Comparison of ENCODE assay signal across 10 mouse cellular contexts in genomic region chr8:124793661-124794485, GRCm38 (mm10). TPM values are rescaled to one million over a fixed set of nuclear protein-coding genes. Genes with fewer than 3 reads are reported as not detected.
DNase-seq lines count a peak whose midpoint lies in the region; ATAC-seq and TF ChIP-seq lines count a peak whose summit lies in the region.
"Had no signal": no experiment of that assay in that cellular context is flagged by ENCODE, and none has a peak within 500 bp of the region (broad histone marks: within the 10 kb centered on the region; RNA-seq: fewer than 3 reads in every experiment).

No protein-coding gene starts in this region.

- no peaks in the 10 kb centered on the region for H3K36me3 ChIP-seq in heart, embryonic 10.5 days
- H3K36me3 ChIP-seq in E14TG2a.4 (ENCODE audit: insufficient read depth, low read length), result no peaks in the 10 kb centered on the region
- no peaks in the 10 kb centered on the region for H3K36me3 ChIP-seq in hindbrain, embryonic 10.5 days

- H3K4me3 ChIP-seq in heart, embryonic 10.5 days, result peak overlapping the region; percentile 72
- peak overlapping the region; percentile 82 for H3K4me3 ChIP-seq in E14TG2a.4 (replicated peaks; ENCODE audit: low read length)
- peak overlapping the region; percentile 67 for H3K4me3 ChIP-seq in hindbrain, embryonic 10.5 days

- no peaks in the 10 kb centered on the region for H3K9me3 ChIP-seq in heart, embryonic 10.5 days
- H3K9me3 ChIP-seq in E14TG2a.4 (ENCODE audit: low read length), result no peaks in the 10 kb centered on the region
- no peaks in the 10 kb centered on the region for H3K9me3 ChIP-seq in hindbrain, embryonic 10.5 days

- H3K27ac ChIP-seq in heart, embryonic 10.5 days, result no peak overlapping the region
- peak overlapping the region; percentile 85 for H3K27ac ChIP-seq in hindbrain, embryonic 10.5 days

- peak; percentile 15; the same call in 1 of the 2 replicates for ATAC-seq in megakaryocyte-erythroid progenitor cell, adult 5-6 weeks (replicated peaks; ENCODE audit: low FRiP score, low TSS enrichment, poor library complexity, severe bottlenecking)

- WGBS in heart, embryonic 10.5 days, result under 1% methylated on average over 80 of the region's 81 CpGs
- whole genome bisulfite sequencing in hindbrain, embryonic 10.5 days, result under 1% methylated on average over 81 of the region's 81 CpGs

- peaks cover 83% of the 10 kb centered on the region for H3K27me3 ChIP-seq in heart, embryonic 10.5 days (ENCODE audit: insufficient read depth, poor library complexity, severe bottlenecking)
- peaks cover 90% of the 10 kb centered on the region for H3K27me3 ChIP-seq in E14TG2a.4 (ENCODE audit: insufficient read depth, low read length)
- peaks cover 98% of the 10 kb centered on the region for H3K27me3 ChIP-seq in hindbrain, embryonic 10.5 days (ENCODE audit: insufficient read depth, poor library complexity, severe bottlenecking)

- no peak for TF ChIP-seq CTCF in E14TG2a.4 (conservative IDR thresholded peaks at IDR 0.05; ENCODE audit: low read length)
- TF ChIP-seq CTCF in brain, embryonic 14.5 days (IDR thresholded peaks at IDR 0.05; ENCODE audit: borderline replicate concordance, extremely low read depth, insufficient read depth, insufficient read length), result no peak

- H3K4me1 ChIP-seq in heart, embryonic 10.5 days, result peaks cover 32% of the 10 kb centered on the region
- peaks cover 50% of the 10 kb centered on the region for H3K4me1 ChIP-seq in E14TG2a.4 (replicated peaks; ENCODE audit: low read depth, low read length)
- peaks cover 38% of the 10 kb centered on the region for H3K4me1 ChIP-seq in hindbrain, embryonic 10.5 days (replicated peaks)

- TF ChIP-seq POLR2A in brain, embryonic 14.5 days (IDR thresholded peaks at IDR 0.05; ENCODE audit: borderline replicate concordance, extremely low read depth, insufficient read depth, insufficient read length, poor library complexity, severe bottlenecking), result peak; percentile 52; the same call in 1 of the 2 replicates

- no peak for DNase-seq in heart, embryonic 10.5 days (ENCODE audit: low spot score)
- no peak for DNase-seq in heart, adult 8-10 months (ENCODE audit: low spot score)
- DNase-seq in brain, embryonic 14.5 days (ENCODE audit: low read depth), result peak; percentile 60
- DNase-seq in hindbrain, embryonic 10.5 days (ENCODE audit: low spot score), result peak; percentile 46
- peak; percentile 8 for DNase-seq in yolk sac, embryonic 10.5 days (ENCODE audit: low spot score)
- DNase-seq in frontal cortex, adult 2 months (ENCODE audit: extremely low spot score in 1 of 2, low spot score in 1 of 2), result no peak

RNA-seq across cellular contexts. Expression of gene Trim67, which starts 1.0 kb away (rescaled TPM):
- 0.05 and 0.10 TPM in 2 replicates for polyA plus RNA-seq in heart, embryonic 10.5 days (2016; fragmentation: Nextera tagmentation; extraction: Ambion mirVana)
- under 1 TPM; 0.22 to 0.82 (median 0.50) TPM for total RNA-seq in heart, adult 8-10 months (2022)
- 41.7 and 81.6 TPM in 2 replicates for polyA plus RNA-seq in brain, embryonic 14.5 days (2012; rRNA removed)
- polyA plus RNA-seq in hindbrain, embryonic 10.5 days (2016; fragmentation: Nextera tagmentation; extraction: Ambion mirVana), result 0.81 and 3.3 TPM in 2 replicates
- total RNA-seq in megakaryocyte-erythroid progenitor cell, adult 5-6 weeks (2014; fragmentation: Nextera tagmentation), result not detected in 2 replicates
- not detected in 2 replicates for total RNA-seq in megakaryocyte-erythroid progenitor cell, adult 5-6 weeks (2017)
- 5.2 and 5.3 TPM in 2 replicates for polyA plus RNA-seq in frontal cortex, adult 2 months (2012; rRNA removed)
- total RNA-seq: hematopoietic stem cell, adult 5-6 weeks had no signal
- polyA plus RNA-seq: spleen, adult 2 months had no signal

RNA-seq across cellular contexts. Expression of gene Fam89a, which starts 42.2 kb away (rescaled TPM):
- polyA plus RNA-seq in heart, embryonic 10.5 days (2016; fragmentation: Nextera tagmentation; extraction: Ambion mirVana), result 2.5 and 8.2 TPM in 2 replicates
- 1 to 10 TPM in 3 of 4 experiments, under 1 TPM in 1; 0.72 to 1.5 (median 1.4) TPM for total RNA-seq in heart, adult 8-10 months (2022)
- polyA plus RNA-seq in brain, embryonic 14.5 days (2012; rRNA removed), result 0.49 and 0.64 TPM in 2 replicates
- polyA plus RNA-seq in hindbrain, embryonic 10.5 days (2016; fragmentation: Nextera tagmentation; extraction: Ambion mirVana), result 4.3 and 6.7 TPM in 2 replicates
- total RNA-seq in megakaryocyte-erythroid progenitor cell, adult 5-6 weeks (2014; fragmentation: Nextera tagmentation), result not detected in 2 replicates
- total RNA-seq in megakaryocyte-erythroid progenitor cell, adult 5-6 weeks (2017), result not detected in 2 replicates
- 1.6 and 1.7 TPM in 2 replicates for polyA plus RNA-seq in frontal cortex, adult 2 months (2012; rRNA removed)
- total RNA-seq: hematopoietic stem cell, adult 5-6 weeks had no signal

Comparison
In these comparisons a context has a peak if more than half of its experiments do, and no peak if none do; other contexts are left out.
1. DNase-seq: peak in brain, embryonic 14.5 days (single experiment), hindbrain, embryonic 10.5 days (single experiment) and yolk sac, embryonic 10.5 days (single experiment); none in heart, embryonic 10.5 days (single experiment), heart, adult 8-10 months (single experiment) and frontal cortex, adult 2 months (0 of 2).
2. Peak in every context shown above with its lines, with median percentiles within 50 percentile points of each other: H3K4me3 ChIP-seq.